ENCODE assay signal across 25 mouse cellular contexts in genomic region chr6:100210517-100210916, GRCm38 (mm10).
DNase-seq lines count a peak whose midpoint lies in the region; ATAC-seq and TF ChIP-seq lines count a peak whose summit lies in the region.
"Had no signal": no experiment of that assay in that cellular context is flagged by ENCODE, and none has a peak within 500 bp of the region (broad histone marks: within the 10 kb centered on the region; RNA-seq: fewer than 3 reads in every experiment).

No protein-coding gene starts in this region.

- 88% methylated on average over 1 of the region's 1 CpGs for WGBS in macrophage (ENCODE audit: missing documents)

- TF ChIP-seq POLR2A in MEL (IDR thresholded peaks at IDR 0.05; ENCODE audit: control insufficient read depth in 1 of 2, insufficient read depth in 1 of 2, low read depth in 1 of 2, low read length in 2 of 2, poor library complexity in 1 of 2): no peak

- H3K27ac ChIP-seq in gastrocnemius, adult 2 months: no peak overlapping the region
- H3K27ac ChIP-seq in MEL (ENCODE audit: control insufficient read depth, low read depth, low read length) (no peak overlapping the region), macrophage (peak overlapping the region; percentile 34)
- H3K27ac ChIP-seq: embryonic facial prominence, embryonic 10.5 days; embryonic facial prominence, embryonic 12.5 days; forebrain, embryonic 10.5 days; forebrain, embryonic 13.5 days; forebrain, embryonic 15.5 days had no signal

- H3K27me3 ChIP-seq in MEL (ENCODE audit: control insufficient read depth in 1 of 2, insufficient read depth in 2 of 2, low read length in 2 of 2): no peaks in the 10 kb centered on the region
- H3K27me3 ChIP-seq: forebrain, embryonic 15.5 days had no signal

- no peak overlapping the region for H3K9ac ChIP-seq in MEL (ENCODE audit: control insufficient read depth, low read depth, low read length, poor library complexity, severe bottlenecking)
- H3K9ac ChIP-seq: embryonic facial prominence, embryonic 12.5 days; forebrain, embryonic 13.5 days; forebrain, embryonic 15.5 days; forebrain, postnatal 0 days had no signal

- intact Hi-C loops in gastrocnemius, adult 2 months (cut with DNase I): no loop called here

- H3K4me1 ChIP-seq in MEL (ENCODE audit: control insufficient read depth in 1 of 2, insufficient read depth in 2 of 2, low read length in 2 of 2): no peaks in the 10 kb centered on the region

- TF ChIP-seq EP300 in MEL (IDR thresholded peaks at IDR 0.05; ENCODE audit: low read depth in 1 of 2, low read length in 2 of 2): no peak

- no peaks in the 10 kb centered on the region for H3K9me3 ChIP-seq in MEL (replicated peaks; ENCODE audit: insufficient read depth, low read length)
- H3K9me3 ChIP-seq: embryonic facial prominence, embryonic 10.5 days; embryonic facial prominence, embryonic 12.5 days; forebrain, embryonic 10.5 days; forebrain, embryonic 13.5 days; forebrain, embryonic 15.5 days; G1E had no signal

- no peak overlapping the region for H3K4me3 ChIP-seq in gastrocnemius, adult 2 months
- H3K4me3 ChIP-seq in MEL (ENCODE audit: control insufficient read depth in 1 of 2, insufficient read depth in 1 of 2, low read depth in 2 of 2, low read length in 2 of 2) (no peak overlapping the region), macrophage (ENCODE audit: inconsistent target) (no peak overlapping the region)
- H3K4me3 ChIP-seq: embryonic facial prominence, embryonic 10.5 days; embryonic facial prominence, embryonic 12.5 days; erythroblast, embryonic 14.5 days; forebrain, embryonic 10.5 days; forebrain, embryonic 13.5 days; forebrain, embryonic 15.5 days had no signal

- no peak for TF ChIP-seq RAD21 in MEL (IDR thresholded peaks at IDR 0.05; ENCODE audit: low read depth, low read length)

- peak; percentile 11 for DNase-seq in gastrocnemius, adult 2 months
- no peak for DNase-seq in gastrocnemius, postnatal 25 days
- DNase-seq in MEL (ENCODE audit: low read depth, low spot score): no peak
- no peak for DNase-seq in T-cell, adult 2 months (ENCODE audit: low spot score)
- DNase-seq: adrenal gland, adult 8-10 months; adrenal gland, postnatal 14 days; adrenal gland, postnatal 36 days; B cell, adult 2 months; cerebellum, adult 11 months; cerebellum, adult 18-20 months; cerebellum, adult 8-10 months; cerebellum, adult 9-11 months; cerebellum, postnatal 14 days; forebrain, postnatal 0 days had no signal

- no peak for ATAC-seq in erythroblast, adult 5-6 weeks (replicated peaks; ENCODE audit: low FRiP score, poor library complexity, severe bottlenecking)
- ATAC-seq: activated CD4-positive, CD25-positive, alpha-beta regulatory T cell, adult 4 months; CD4-positive, CD25-positive, alpha-beta regulatory T cell, adult 4 months; forebrain, embryonic 13.5 days; forebrain, embryonic 15.5 days; forebrain, postnatal 0 days had no signal

- no peaks in the 10 kb centered on the region for H3K79me2 ChIP-seq in MEL (ENCODE audit: control insufficient read depth, insufficient read depth, low read length, poor library complexity)
- H3K79me2 ChIP-seq in macrophage (ENCODE audit: inconsistent target): no peaks in the 10 kb centered on the region

- no peak for TF ChIP-seq CTCF in gastrocnemius, adult 2 months (IDR thresholded peaks at IDR 0.05)
- no peak for TF ChIP-seq CTCF in MEL (IDR thresholded peaks at IDR 0.05 in 2 of 3, conservative IDR thresholded peaks at IDR 0.05 in 1 of 3; ENCODE audit: control insufficient read depth in 1 of 3, insufficient read depth in 1 of 3, low read depth in 2 of 3, low read length in 3 of 3, poor library complexity in 1 of 3, severe bottlenecking in 1 of 3)

- H3K36me3 ChIP-seq in MEL (ENCODE audit: control insufficient read depth in 1 of 2, insufficient read depth in 2 of 2, low read length in 2 of 2) (no peaks in the 10 kb centered on the region), macrophage (ENCODE audit: inconsistent target) (no peaks in the 10 kb centered on the region)
- H3K36me3 ChIP-seq: embryonic facial prominence, embryonic 10.5 days; embryonic facial prominence, embryonic 12.5 days; forebrain, embryonic 10.5 days; forebrain, embryonic 15.5 days; G1E had no signal

TF ChIP-seq in MEL, 35 proteins besides CTCF, POLR2A, EP300 and RAD21:
- TF ChIP-seq ZNF384 (IDR thresholded peaks at IDR 0.05; ENCODE audit: low read depth, low read length): peak; percentile 91
- no peak for TF ChIP-seq ETS1 (IDR thresholded peaks at IDR 0.05; ENCODE audit: low read depth, low read length)
